Mouse (Mus musculus): ENCODE data around the gene Sp8. TPM values are rescaled to one million over a fixed set of nuclear protein-coding genes. Genes with fewer than 3 reads are reported as not detected.

Gene Sp8
- polyA plus RNA-seq (2012; rRNA removed), result not detected in 2 replicates

- WGBS, result 6% methylated on average over 6 of the region's 6 CpGs
Measured at GRCm38 (mm10) chr12:118846221-118846620, at the start of gene Sp8. TSS of gene Sp8 (plus strand) at chr12:118846329.

GRCm38 (mm10) chr12:118811328-118811961 is 34.7 kb upstream of the Sp8 start:
- DNase-seq, result no peak
- WGBS, result 7% methylated on average over 17 of the region's 17 CpGs
- TF ChIP-seq POLR2A (IDR thresholded peaks at IDR 0.05; ENCODE audit: borderline replicate concordance, extremely low read depth, low read depth, low read length), result no peak
- TF ChIP-seq CTCF (IDR thresholded peaks at IDR 0.05; ENCODE audit: insufficient read depth, low read length), result no peak
- no peaks in the 10 kb centered on the region for H3K4me1 ChIP-seq (ENCODE audit: control insufficient read depth, insufficient read depth, low read length)
- no peak overlapping the region for H3K4me3 ChIP-seq (replicated peaks; ENCODE audit: extremely low read depth, low read depth, low read length)

More at GRCm38 (mm10) chr12:118846221-118846620, at the start of gene Sp8:
- DNase-seq, result no peak
- H3K4me1 ChIP-seq (ENCODE audit: control insufficient read depth, insufficient read depth, low read length), result peaks cover 9% of the 10 kb centered on the region
- TF ChIP-seq POLR2A (IDR thresholded peaks at IDR 0.05; ENCODE audit: borderline replicate concordance, extremely low read depth, low read depth, low read length), result no peak
- no peak for TF ChIP-seq CTCF (IDR thresholded peaks at IDR 0.05; ENCODE audit: insufficient read depth, low read length)
- peak within 1 kb of the TSS; percentile 48 for H3K4me3 ChIP-seq (replicated peaks; ENCODE audit: extremely low read depth, low read depth, low read length)

GRCm38 (mm10) chr12:118814561-118814960 is 31.6 kb upstream of the Sp8 start:
- no peak for DNase-seq
- H3K4me1 ChIP-seq (ENCODE audit: control insufficient read depth, insufficient read depth, low read length), result no peaks in the 10 kb centered on the region
- no peak for TF ChIP-seq POLR2A (IDR thresholded peaks at IDR 0.05; ENCODE audit: borderline replicate concordance, extremely low read depth, low read depth, low read length)
- TF ChIP-seq CTCF (IDR thresholded peaks at IDR 0.05; ENCODE audit: insufficient read depth, low read length), result no peak
- no peak overlapping the region for H3K4me3 ChIP-seq (replicated peaks; ENCODE audit: extremely low read depth, low read depth, low read length)
- WGBS, result 69% methylated on average over 3 of the region's 3 CpGs

GRCm38 (mm10) chr12:118816156-118816555 is 30.0 kb upstream of the Sp8 start:
- no peak for TF ChIP-seq POLR2A (IDR thresholded peaks at IDR 0.05; ENCODE audit: borderline replicate concordance, extremely low read depth, low read depth, low read length)
- TF ChIP-seq CTCF (IDR thresholded peaks at IDR 0.05; ENCODE audit: insufficient read depth, low read length), result no peak
- Histone ChIP-seq H3K4me3 (replicated peaks; ENCODE audit: extremely low read depth, low read depth, low read length) (no peak overlapping the region), H3K4me1 (ENCODE audit: control insufficient read depth, insufficient read depth, low read length) (no peaks in the 10 kb centered on the region)
- DNase-seq, result no peak

GRCm38 (mm10) chr12:118829881-118830280 is 16.2 kb upstream of the Sp8 start:
- DNase-seq, result no peak
- no peak overlapping the region for H3K4me3 ChIP-seq (replicated peaks; ENCODE audit: extremely low read depth, low read depth, low read length)
- WGBS, result 81% methylated on average over 6 of the region's 6 CpGs
- TF ChIP-seq CTCF (IDR thresholded peaks at IDR 0.05; ENCODE audit: insufficient read depth, low read length) (no peak), POLR2A (IDR thresholded peaks at IDR 0.05; ENCODE audit: borderline replicate concordance, extremely low read depth, low read depth, low read length) (no peak)
- no peaks in the 10 kb centered on the region for H3K4me1 ChIP-seq (ENCODE audit: control insufficient read depth, insufficient read depth, low read length)

GRCm38 (mm10) chr12:118836411-118837341 is 9.5 kb upstream of the Sp8 start:
- no peak overlapping the region for H3K4me3 ChIP-seq (replicated peaks; ENCODE audit: extremely low read depth, low read depth, low read length)
- DNase-seq, result peak; percentile 11
- WGBS, result 2% methylated on average over 72 of the region's 72 CpGs

GRCm38 (mm10) chr12:118837361-118837760 is 8.8 kb upstream of the Sp8 start:
- 5% methylated on average over 11 of the region's 11 CpGs for WGBS
- Histone ChIP-seq H3K4me3 (replicated peaks; ENCODE audit: extremely low read depth, low read depth, low read length) (no peak overlapping the region), H3K4me1 (ENCODE audit: control insufficient read depth, insufficient read depth, low read length) (no peaks in the 10 kb centered on the region)
- TF ChIP-seq POLR2A (IDR thresholded peaks at IDR 0.05; ENCODE audit: borderline replicate concordance, extremely low read depth, low read depth, low read length), result no peak
- DNase-seq, result no peak

More at GRCm38 (mm10) chr12:118836411-118837341, 9.5 kb upstream of the Sp8 start:
- no peaks in the 10 kb centered on the region for H3K4me1 ChIP-seq (ENCODE audit: control insufficient read depth, insufficient read depth, low read length)
- no peak for TF ChIP-seq CTCF (IDR thresholded peaks at IDR 0.05; ENCODE audit: insufficient read depth, low read length)
- no peak for TF ChIP-seq POLR2A (IDR thresholded peaks at IDR 0.05; ENCODE audit: borderline replicate concordance, extremely low read depth, low read depth, low read length)

GRCm38 (mm10) chr12:118838260-118838659 is 7.9 kb upstream of the Sp8 start:
- WGBS, result 11% methylated on average over 2 of the region's 2 CpGs
- Histone ChIP-seq H3K4me3 (replicated peaks; ENCODE audit: extremely low read depth, low read depth, low read length) (no peak overlapping the region), H3K4me1 (ENCODE audit: control insufficient read depth, insufficient read depth, low read length) (no peaks in the 10 kb centered on the region)
- TF ChIP-seq CTCF (IDR thresholded peaks at IDR 0.05; ENCODE audit: insufficient read depth, low read length), result no peak
- no peak for TF ChIP-seq POLR2A (IDR thresholded peaks at IDR 0.05; ENCODE audit: borderline replicate concordance, extremely low read depth, low read depth, low read length)
- no peak for DNase-seq

GRCm38 (mm10) chr12:118839398-118839797 is 6.7 kb upstream of the Sp8 start:
- no peak for DNase-seq
- H3K4me1 ChIP-seq (ENCODE audit: control insufficient read depth, insufficient read depth, low read length), result no peaks in the 10 kb centered on the region
- TF ChIP-seq CTCF (IDR thresholded peaks at IDR 0.05; ENCODE audit: insufficient read depth, low read length) (no peak), POLR2A (IDR thresholded peaks at IDR 0.05; ENCODE audit: borderline replicate concordance, extremely low read depth, low read depth, low read length) (no peak)
- H3K4me3 ChIP-seq (replicated peaks; ENCODE audit: extremely low read depth, low read depth, low read length), result no peak overlapping the region
- 16% methylated on average over 5 of the region's 5 CpGs for WGBS

All from lung, adult 2 months (tissue).